Mouse (Mus musculus): ENCODE data around the gene Pirt. TPM values are rescaled to one million over a fixed set of nuclear protein-coding genes. Genes with fewer than 3 reads are reported as not detected.
A peak's percentile ranks its signal among the peaks of the same experiment; 100 is the strongest.

Gene Pirt
- polyA plus RNA-seq, 1 experiment from 2014 or later, result 0.89 TPM

- H3K9me3 ChIP-seq (ENCODE audit: control insufficient read depth, low read length), result no peaks in the 10 kb centered on the region
- H3K4me3 ChIP-seq (replicated peaks; ENCODE audit: low read depth, low read length), result no peak overlapping the region
- WGBS, result 89% methylated on average over 7 of the region's 7 CpGs
- H3K4me2 ChIP-seq (ENCODE audit: low read length), result no peak overlapping the region
- H3K9ac ChIP-seq (replicated peaks; ENCODE audit: low read length), result no peak overlapping the region
- H3K27me3 ChIP-seq (ENCODE audit: control insufficient read depth, insufficient read depth, low read length), result peaks cover 2% of the 10 kb centered on the region; the same call in 1 of the 2 replicates
- no peaks in the 10 kb centered on the region for H3K4me1 ChIP-seq (ENCODE audit: control insufficient read depth, insufficient read depth, low read length)
- no peak for ATAC-seq (ENCODE audit: low FRiP score, low TSS enrichment)
- H3K36me3 ChIP-seq (ENCODE audit: control insufficient read depth, insufficient read depth, low read length), result no peaks in the 10 kb centered on the region
- DNase-seq, result no peak
- H3K27ac ChIP-seq (replicated peaks; ENCODE audit: low read depth, low read length), result no peak overlapping the region
Measured at GRCm38 (mm10) chr11:66902801-66903200, 9.0 kb upstream of the Pirt start.

GRCm38 (mm10) chr11:66905617-66906384 lies 6.0 kb upstream of the Pirt start:
- Histone ChIP-seq H3K27me3 (ENCODE audit: control insufficient read depth, insufficient read depth, low read length) (peaks cover 2% of the 10 kb centered on the region; the same call in 1 of the 2 replicates), H3K4me1 (ENCODE audit: control insufficient read depth, insufficient read depth, low read length) (no peaks in the 10 kb centered on the region), H3K4me3 (replicated peaks; ENCODE audit: low read depth, low read length) (no peak overlapping the region), H3K4me2 (ENCODE audit: low read length) (peak overlapping the region; percentile 42), H3K9me3 (ENCODE audit: control insufficient read depth, low read length) (no peaks in the 10 kb centered on the region), H3K36me3 (ENCODE audit: control insufficient read depth, insufficient read depth, low read length) (no peaks in the 10 kb centered on the region), H3K9ac (replicated peaks; ENCODE audit: low read length) (peak overlapping the region; percentile 45), H3K27ac (replicated peaks; ENCODE audit: low read depth, low read length) (no peak overlapping the region)
- WGBS, result 12% methylated on average over 21 of the region's 21 CpGs
- peak; percentile 71 for ATAC-seq (ENCODE audit: low FRiP score, low TSS enrichment)
- peak; percentile 95 for DNase-seq

GRCm38 (mm10) chr11:66912531-66913458 lies 1.0 kb downstream of the Pirt start:
- no peak overlapping the region for H3K27ac ChIP-seq (replicated peaks; ENCODE audit: low read depth, low read length)
- H3K4me1 ChIP-seq (ENCODE audit: control insufficient read depth, insufficient read depth, low read length), result no peaks in the 10 kb centered on the region
- ATAC-seq (ENCODE audit: low FRiP score, low TSS enrichment) (no peak; the same call in 1 of the 2 replicates), DNase-seq (no peak)
- no peaks in the 10 kb centered on the region for H3K27me3 ChIP-seq (ENCODE audit: control insufficient read depth, insufficient read depth, low read length)
- H3K9me3 ChIP-seq (ENCODE audit: control insufficient read depth, low read length), result no peaks in the 10 kb centered on the region
- no peaks in the 10 kb centered on the region for H3K36me3 ChIP-seq (ENCODE audit: control insufficient read depth, insufficient read depth, low read length)
- WGBS, result 63% methylated on average over 17 of the region's 17 CpGs
- no peak overlapping the region for H3K9ac ChIP-seq (replicated peaks; ENCODE audit: low read length)
- H3K4me3 ChIP-seq (replicated peaks; ENCODE audit: low read depth, low read length), result no peak overlapping the region
- H3K4me2 ChIP-seq (ENCODE audit: low read length), result no peak overlapping the region

- 19% methylated on average over 3 of the region's 3 CpGs for WGBS
- Histone ChIP-seq H3K4me3 (replicated peaks; ENCODE audit: low read depth, low read length) (no peak overlapping the region), H3K4me1 (ENCODE audit: control insufficient read depth, insufficient read depth, low read length) (no peaks in the 10 kb centered on the region), H3K4me2 (ENCODE audit: low read length) (no peak overlapping the region), H3K9me3 (ENCODE audit: control insufficient read depth, low read length) (no peaks in the 10 kb centered on the region), H3K9ac (replicated peaks; ENCODE audit: low read length) (no peak overlapping the region), H3K36me3 (ENCODE audit: control insufficient read depth, insufficient read depth, low read length) (no peaks in the 10 kb centered on the region), H3K27ac (replicated peaks; ENCODE audit: low read depth, low read length) (no peak overlapping the region), H3K27me3 (ENCODE audit: control insufficient read depth, insufficient read depth, low read length) (no peaks in the 10 kb centered on the region)
- DNase-seq (peak; percentile 55), ATAC-seq (ENCODE audit: low FRiP score, low TSS enrichment) (no peak)
Measured at GRCm38 (mm10) chr11:66914249-66914648, 2.5 kb downstream of the Pirt start.

- H3K4me3 ChIP-seq (replicated peaks; ENCODE audit: low read depth, low read length), result no peak overlapping the region
- WGBS, result 79% methylated on average over 2 of the region's 2 CpGs
- no peaks in the 10 kb centered on the region for H3K9me3 ChIP-seq (ENCODE audit: control insufficient read depth, low read length)
- no peaks in the 10 kb centered on the region for H3K4me1 ChIP-seq (ENCODE audit: control insufficient read depth, insufficient read depth, low read length)
- H3K27me3 ChIP-seq (ENCODE audit: control insufficient read depth, insufficient read depth, low read length), result no peaks in the 10 kb centered on the region
- H3K36me3 ChIP-seq (ENCODE audit: control insufficient read depth, insufficient read depth, low read length), result no peaks in the 10 kb centered on the region
- no peak overlapping the region for H3K27ac ChIP-seq (replicated peaks; ENCODE audit: low read depth, low read length)
- no peak overlapping the region for H3K9ac ChIP-seq (replicated peaks; ENCODE audit: low read length)
- ATAC-seq (ENCODE audit: low FRiP score, low TSS enrichment) (no peak), DNase-seq (no peak)
- H3K4me2 ChIP-seq (ENCODE audit: low read length), result no peak overlapping the region
Measured at GRCm38 (mm10) chr11:66920012-66920411, 8.2 kb downstream of the Pirt start.

- Histone ChIP-seq H3K4me1 (ENCODE audit: control insufficient read depth, insufficient read depth, low read length) (no peaks in the 10 kb centered on the region), H3K4me2 (ENCODE audit: low read length) (no peak overlapping the region), H3K9me3 (ENCODE audit: control insufficient read depth, low read length) (no peaks in the 10 kb centered on the region), H3K9ac (replicated peaks; ENCODE audit: low read length) (no peak overlapping the region), H3K4me3 (replicated peaks; ENCODE audit: low read depth, low read length) (no peak overlapping the region), H3K27me3 (ENCODE audit: control insufficient read depth, insufficient read depth, low read length) (no peaks in the 10 kb centered on the region), H3K27ac (replicated peaks; ENCODE audit: low read depth, low read length) (no peak overlapping the region), H3K36me3 (ENCODE audit: control insufficient read depth, insufficient read depth, low read length) (no peaks in the 10 kb centered on the region)
- ATAC-seq (ENCODE audit: low FRiP score, low TSS enrichment), result no peak
- DNase-seq, result no peak
- WGBS, result 87% methylated on average over 11 of the region's 11 CpGs
Measured at GRCm38 (mm10) chr11:66924095-66924823, 12.5 kb downstream of the Pirt start.

- Histone ChIP-seq H3K9ac (replicated peaks; ENCODE audit: low read length) (no peak overlapping the region), H3K27ac (replicated peaks; ENCODE audit: low read depth, low read length) (no peak overlapping the region), H3K4me1 (ENCODE audit: control insufficient read depth, insufficient read depth, low read length) (no peaks in the 10 kb centered on the region), H3K9me3 (ENCODE audit: control insufficient read depth, low read length) (no peaks in the 10 kb centered on the region), H3K36me3 (ENCODE audit: control insufficient read depth, insufficient read depth, low read length) (no peaks in the 10 kb centered on the region), H3K4me3 (replicated peaks; ENCODE audit: low read depth, low read length) (no peak overlapping the region), H3K4me2 (ENCODE audit: low read length) (no peak overlapping the region), H3K27me3 (ENCODE audit: control insufficient read depth, insufficient read depth, low read length) (no peaks in the 10 kb centered on the region)
- WGBS, result 47% methylated on average over 3 of the region's 3 CpGs
- DNase-seq (no peak), ATAC-seq (ENCODE audit: low FRiP score, low TSS enrichment) (no peak)
Measured at GRCm38 (mm10) chr11:66928311-66928710, 16.5 kb downstream of the Pirt start.

GRCm38 (mm10) chr11:66932827-66933599 lies 21.2 kb downstream of the Pirt start:
- H3K9ac ChIP-seq (replicated peaks; ENCODE audit: low read length), result no peak overlapping the region
- H3K36me3 ChIP-seq (ENCODE audit: control insufficient read depth, insufficient read depth, low read length), result no peaks in the 10 kb centered on the region
- WGBS, result 61% methylated on average over 9 of the region's 9 CpGs
- no peak overlapping the region for H3K4me2 ChIP-seq (ENCODE audit: low read length)
- H3K4me1 ChIP-seq (ENCODE audit: control insufficient read depth, insufficient read depth, low read length), result no peaks in the 10 kb centered on the region
- DNase-seq (no peak), ATAC-seq (ENCODE audit: low FRiP score, low TSS enrichment) (no peak)
- no peaks in the 10 kb centered on the region for H3K27me3 ChIP-seq (ENCODE audit: control insufficient read depth, insufficient read depth, low read length)
- H3K4me3 ChIP-seq (replicated peaks; ENCODE audit: low read depth, low read length), result no peak overlapping the region
- H3K9me3 ChIP-seq (ENCODE audit: control insufficient read depth, low read length), result no peaks in the 10 kb centered on the region
- no peak overlapping the region for H3K27ac ChIP-seq (replicated peaks; ENCODE audit: low read depth, low read length)

Measured in midbrain, embryonic 14.5 days (tissue).